Mouse (Mus musculus) ES-Bruce4 (cell line): ENCODE data around the gene Gkap1.

Source experiments
- CTCF ChIP-seq: IDR thresholded peaks from one replicate; pipeline ENCODE4 v1.8.1; 2011; ENCODE audit warnings: low read depth, low read length
- EP300 ChIP-seq: IDR thresholded peaks from 2 replicates; pipeline ENCODE4 v1.6.1; 2011; ENCODE audit warnings: low read depth, low read length; ENCODE audit not compliant: insufficient read depth
- POLR2A ChIP-seq: IDR thresholded peaks from one replicate; pipeline ENCODE4 v1.8.1; 2011; ENCODE audit warnings: low read length; ENCODE audit not compliant: insufficient read depth

DNA sequence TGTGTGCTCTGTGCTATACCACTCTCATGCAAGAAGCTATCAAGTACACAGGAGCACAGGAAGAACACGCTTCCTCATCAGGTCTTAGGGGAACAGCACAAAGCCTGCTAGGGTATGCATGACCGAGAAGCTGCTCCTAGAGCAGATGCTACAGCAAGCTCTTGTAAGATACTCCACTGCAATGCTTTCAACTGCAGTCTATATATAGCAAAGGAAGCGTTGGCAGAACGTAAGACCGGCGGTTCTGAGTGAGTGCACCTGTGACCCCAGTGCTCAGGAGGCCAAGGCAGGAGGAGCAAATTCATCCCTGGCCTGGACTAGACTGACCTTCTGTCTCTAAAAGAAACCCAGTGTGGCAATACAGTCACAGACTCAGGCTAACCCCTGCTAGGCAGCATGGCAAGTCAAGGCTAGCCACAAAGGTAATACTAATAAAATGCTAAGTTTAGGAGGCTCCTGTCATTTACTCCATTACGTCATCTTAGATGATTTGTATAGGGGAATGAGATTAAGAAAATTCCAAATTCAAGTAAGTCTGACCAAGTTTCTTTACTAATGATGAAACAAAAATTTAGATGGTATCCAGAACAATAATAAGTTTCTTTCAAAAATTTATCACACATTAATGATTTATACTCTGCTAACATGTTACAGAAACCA, 77.4 kb downstream of the Gkap1 start:
- no peak for TF ChIP-seq POLR2A
- no peak for TF ChIP-seq CTCF
- no peak for TF ChIP-seq EP300
